Mouse (Mus musculus) thymus, postnatal 4 days (tissue): ENCODE measurements around the gene Dnal1.

ENCODE experiments used
- DNase-seq: peaks from one replicate; pipeline ENCODE4 v3.0.0; 2021

Dnal1 gene

GRCm38 (mm10) chr12:84187752-84188601, 73.8 kb downstream of the Dnal1 start:
- DNase-seq = no peak

- no peak for DNase-seq
These were observed 74.8 kb downstream of the Dnal1 start for GRCm38 (mm10) chr12:84188881-84189444.

GRCm38 (mm10) chr12:84190151-84190820, 76.1 kb downstream of the Dnal1 start:
- DNase-seq = no peak

- no peak for DNase-seq
These were observed 77.0 kb downstream of the Dnal1 start for GRCm38 (mm10) chr12:84191190-84191589.

- DNase-seq = no peak
These were observed 77.6 kb downstream of the Dnal1 start for GRCm38 (mm10) chr12:84191770-84192169.

GRCm38 (mm10) chr12:84192280-84192679, 78.1 kb downstream of the Dnal1 start:
- DNase-seq = no peak

- DNase-seq = peak; percentile 74
These were observed 78.8 kb downstream of the Dnal1 start for GRCm38 (mm10) chr12:84192741-84193641.

GRCm38 (mm10) chr12:84193642-84194399, 79.7 kb downstream of the Dnal1 start:
- peak; percentile 94 for DNase-seq

- no peak for DNase-seq
These were observed 80.4 kb downstream of the Dnal1 start for GRCm38 (mm10) chr12:84194400-84195109.

GRCm38 (mm10) chr12:84195195-84195594, 81.0 kb downstream of the Dnal1 start:
- DNase-seq = no peak
